Mouse (Mus musculus) frontal cortex, postnatal 25 days (tissue): ENCODE measurements at regions not wholly inside any gene's neighbourhood (a gene's known extent, or its start where the extent isn't known, plus 50 kb on each side); places are given as distances from the start of the nearest gene placed in this dataset.
"Not testable (repeated sequence)": the region's sequence is repeated elsewhere in the genome, so short reads cannot be mapped to it uniquely, and the experiment has no call there.

Source experiments
- DNase-seq, 2 experiments: peaks; one replicate each; pipeline ENCODE4 v3.0.0; 2022; ENCODE audit warnings: low spot score in 2 of 2

DNA sequence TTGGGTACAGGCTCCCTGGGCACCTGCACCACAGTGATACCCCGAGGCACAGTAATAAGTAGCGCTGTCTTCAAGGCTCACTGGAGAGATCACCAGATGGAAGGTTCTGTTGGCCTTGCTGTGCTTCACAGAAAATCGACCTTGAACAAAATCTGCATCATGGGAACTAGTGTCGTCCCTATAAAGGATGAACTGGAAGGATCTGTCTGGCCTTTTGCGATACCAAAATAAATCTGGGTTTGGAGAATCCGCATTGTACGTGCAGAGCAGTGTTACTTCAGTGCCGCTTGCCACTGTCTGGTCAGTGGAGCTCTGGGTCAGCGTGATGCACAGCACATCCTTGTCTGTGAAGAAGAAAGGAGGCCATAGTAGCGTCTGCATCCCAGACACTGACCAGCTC, 105.3 kb downstream of the Dad1 start:
- no peak for DNase-seq

DNA sequence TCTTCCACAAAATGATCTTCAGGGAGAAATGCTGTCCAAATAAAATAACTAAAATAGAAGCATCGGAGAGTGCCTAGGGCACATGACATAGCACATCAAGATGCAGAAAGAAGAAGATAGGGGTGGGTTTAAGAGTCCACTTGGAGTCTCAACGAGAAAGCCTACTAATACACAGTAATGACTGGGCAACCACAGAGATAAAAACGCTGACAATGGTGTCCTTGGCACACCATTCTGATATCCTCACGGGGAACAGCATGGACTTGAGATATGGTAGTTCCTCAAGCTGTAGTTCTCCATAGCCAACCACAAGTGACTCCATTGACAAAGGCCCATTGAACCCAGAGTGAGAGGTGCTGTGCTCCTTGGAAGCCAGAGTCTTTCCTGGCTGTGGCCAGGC, 105.8 kb downstream of the Dad1 start:
- no peak for DNase-seq

DNA sequence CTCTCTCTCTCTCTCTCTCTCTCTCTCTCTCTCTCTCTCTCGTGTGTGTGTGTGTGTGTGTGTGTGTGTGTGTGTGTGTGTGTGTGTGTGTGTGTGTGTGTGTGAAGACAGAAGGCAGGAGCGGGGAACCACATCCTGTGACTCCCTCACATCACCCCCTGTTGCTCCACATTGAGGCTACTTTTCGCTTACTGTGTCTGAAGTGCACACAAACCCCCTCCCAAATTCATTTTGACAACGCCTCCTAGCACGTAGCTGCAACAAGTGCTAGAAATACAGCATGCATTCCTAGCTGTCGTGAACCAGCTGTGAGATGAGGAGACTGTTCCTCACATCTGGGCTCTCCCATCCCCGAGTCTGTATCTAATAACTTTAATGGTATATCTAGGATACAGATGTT, 106.4 kb downstream of the Dad1 start:
- DNase-seq: no peak

DNA sequence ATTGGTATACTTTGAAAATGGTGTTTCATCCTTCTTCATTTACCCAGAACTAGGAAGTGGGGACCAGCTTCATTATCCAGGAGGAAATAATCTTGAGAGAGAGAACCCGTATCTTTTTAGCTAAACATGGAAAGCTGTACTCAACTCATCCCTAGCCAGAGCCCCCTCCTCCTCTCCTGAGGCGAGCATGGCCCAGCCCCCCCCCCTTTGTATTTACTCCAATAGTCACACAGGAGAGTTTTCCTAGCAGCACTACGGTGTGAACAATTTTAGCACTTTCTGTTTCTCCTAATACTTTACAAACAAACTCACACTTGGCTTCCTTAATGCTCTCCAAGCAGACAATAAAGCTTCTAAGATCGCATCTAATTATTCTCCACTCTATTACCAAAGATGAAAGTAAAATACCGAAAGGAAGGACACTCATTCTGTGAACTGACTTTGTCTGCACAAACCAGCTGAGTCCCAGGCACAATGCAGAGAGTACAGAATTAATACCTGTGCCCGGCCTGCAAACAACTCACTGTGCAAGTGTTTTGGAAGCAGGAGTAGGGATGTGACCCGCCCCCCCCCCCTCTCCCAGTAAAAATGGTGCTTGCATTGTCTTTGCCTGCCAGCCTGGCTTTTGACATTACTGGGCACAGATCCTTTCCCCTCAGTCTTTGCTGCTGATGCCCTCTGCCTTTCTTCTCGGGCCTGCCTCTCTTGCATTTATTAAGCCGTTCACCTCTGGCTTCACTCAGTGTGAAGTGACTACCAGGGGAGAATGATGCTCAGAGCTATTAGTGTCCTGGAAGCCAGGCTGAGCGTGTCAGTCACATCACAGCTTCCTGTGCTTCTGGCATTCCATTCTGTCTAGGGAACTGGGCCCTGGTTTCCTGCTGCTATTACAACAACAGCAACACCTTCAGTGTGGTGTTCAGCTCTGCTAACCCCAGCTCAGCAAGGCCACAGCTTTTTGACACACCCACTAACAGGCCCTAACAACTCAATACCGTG, 107.9 kb downstream of the Dad1 start:
- DNase-seq: no peak

DNA sequence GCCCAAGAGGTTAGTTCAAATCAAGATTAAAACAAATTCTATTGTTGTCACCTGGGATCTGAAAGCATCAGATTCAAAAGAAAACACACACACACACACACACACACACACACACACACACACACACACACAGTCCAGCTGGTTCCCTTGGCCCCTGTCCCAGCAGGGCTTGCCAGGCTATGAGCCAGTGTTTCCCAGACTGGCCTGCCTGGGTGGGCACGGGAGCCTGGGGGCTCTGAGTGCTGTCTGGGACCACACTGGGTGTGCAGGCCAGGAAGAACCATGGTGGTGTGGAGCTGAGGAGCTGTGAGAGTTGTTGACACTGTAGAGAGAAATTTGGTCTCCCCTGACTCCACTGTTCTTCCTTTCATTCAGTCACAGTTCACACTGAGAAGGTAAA, 110.1 kb downstream of the Dad1 start:
- DNase-seq: no peak

DNA sequence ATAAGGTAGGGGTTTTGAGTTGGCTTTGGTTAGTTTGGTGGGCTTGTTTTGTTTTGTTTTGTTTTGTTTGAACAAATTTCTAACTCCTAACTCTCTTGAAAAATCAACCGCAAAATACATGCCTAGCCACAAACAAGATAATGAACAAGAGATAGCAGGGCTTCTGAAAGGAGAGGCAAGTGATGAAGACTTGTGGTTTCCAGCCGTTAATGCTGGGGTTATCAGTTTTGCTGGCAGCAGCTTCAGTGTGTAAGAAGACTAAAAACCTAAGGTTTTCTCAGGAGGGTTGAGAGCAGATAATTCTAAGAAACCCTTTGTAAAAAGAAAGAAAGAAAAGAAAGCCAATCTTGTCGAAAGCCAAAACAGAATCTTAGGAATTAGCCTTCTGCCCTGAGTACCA, 115.6 kb downstream of the Dad1 start:
- no peak for DNase-seq

DNA sequence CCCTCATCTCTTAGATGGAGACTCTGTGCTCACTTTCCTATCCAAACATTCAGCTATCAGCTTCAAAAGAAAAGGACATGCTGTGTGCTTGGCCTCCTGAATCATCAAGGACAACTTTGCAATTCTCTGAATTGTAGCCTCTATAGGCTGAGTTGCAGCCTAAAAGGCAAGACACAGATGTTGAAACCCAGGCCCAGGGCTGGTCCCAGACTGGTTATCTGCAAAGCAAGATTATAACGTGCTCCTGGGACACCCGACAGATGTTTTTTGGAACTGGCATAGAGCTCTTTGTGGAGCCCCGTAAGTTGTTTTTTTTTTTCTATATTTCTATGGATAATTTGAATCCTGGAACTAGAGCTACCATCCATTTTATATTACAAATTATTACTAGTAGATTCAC, 117.4 kb downstream of the Dad1 start:
- DNase-seq: no peak

DNA sequence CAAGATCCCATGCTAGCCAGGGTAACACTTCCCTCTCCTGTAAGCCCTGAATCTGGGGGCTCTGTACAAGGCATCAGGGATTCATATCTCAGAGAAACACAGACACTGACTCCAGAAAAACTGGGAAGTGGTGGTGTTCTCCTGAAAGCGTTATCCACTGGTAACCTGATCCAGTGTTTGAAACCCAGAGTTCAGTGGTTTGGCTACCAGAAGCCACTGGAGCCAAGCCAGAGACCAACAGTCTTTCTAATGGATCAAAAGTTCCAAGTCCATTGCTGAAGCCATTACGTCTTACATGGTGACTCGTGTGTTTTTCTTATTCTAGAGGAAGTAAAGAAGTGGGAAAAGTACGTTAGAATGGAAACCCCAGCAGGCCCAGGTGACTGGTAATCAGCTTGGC, 125.6 kb downstream of the Dad1 start:
- no peak for DNase-seq

DNA sequence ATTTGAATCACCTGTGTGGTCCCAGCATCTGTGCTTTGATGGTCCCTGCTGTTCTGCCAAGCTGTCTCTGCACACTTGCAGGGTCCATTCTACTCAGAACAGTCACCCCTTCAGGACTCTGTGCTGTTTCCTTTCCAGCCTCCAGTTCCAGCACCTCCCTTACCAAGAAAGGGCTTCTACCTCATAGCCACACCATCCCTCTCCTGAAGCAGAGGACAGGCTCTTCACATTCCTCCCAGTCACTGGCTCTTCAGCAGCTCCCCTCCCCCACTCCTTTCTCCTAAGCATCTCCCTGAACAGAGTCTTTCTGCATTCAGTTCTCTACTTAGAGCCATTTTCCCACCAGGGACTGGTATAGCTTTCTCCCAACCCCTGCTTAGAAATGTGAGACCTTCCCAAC, 128.4 kb downstream of the Dad1 start:
- DNase-seq: no peak

DNA sequence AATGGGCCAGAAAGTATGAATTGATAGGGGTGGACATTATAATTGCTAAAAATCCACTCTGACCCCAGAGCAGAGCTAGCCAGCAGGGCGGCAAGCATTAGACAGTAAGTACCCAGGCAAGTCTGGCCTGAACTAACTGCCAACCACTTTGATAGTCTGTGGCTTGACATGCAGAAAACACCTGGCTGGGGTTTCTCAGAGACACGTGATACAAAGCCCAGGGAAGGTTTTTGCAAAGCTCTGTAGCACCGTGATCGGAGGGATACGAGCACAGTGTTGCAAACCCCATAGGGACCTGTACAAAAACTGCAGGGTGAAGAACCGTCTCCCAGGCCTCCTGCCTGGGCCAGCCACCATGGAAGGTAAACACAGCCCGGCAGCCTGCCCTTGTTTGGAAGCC, 131.9 kb downstream of the Dad1 start:
- no peak for DNase-seq

DNA sequence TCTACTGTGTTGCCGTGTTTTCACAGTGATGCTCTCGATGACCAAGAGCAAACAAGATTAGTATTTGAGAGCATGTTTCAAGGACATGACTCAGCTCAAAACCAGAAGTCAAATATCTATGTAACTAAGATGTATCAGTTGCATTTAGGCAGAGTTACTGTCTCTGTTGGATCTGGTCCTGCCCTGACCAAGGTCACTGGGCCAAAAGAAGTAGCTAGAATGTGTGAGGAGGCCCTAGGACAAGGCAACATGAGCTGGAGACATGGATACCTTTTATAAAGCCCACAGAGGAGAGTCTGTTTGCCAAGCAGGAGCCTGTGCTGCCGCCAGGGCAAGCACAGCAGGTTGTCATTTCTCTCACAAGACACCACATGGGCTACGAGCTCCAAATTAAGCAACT, 132.6 kb downstream of the Dad1 start:
- no peak for DNase-seq

DNA sequence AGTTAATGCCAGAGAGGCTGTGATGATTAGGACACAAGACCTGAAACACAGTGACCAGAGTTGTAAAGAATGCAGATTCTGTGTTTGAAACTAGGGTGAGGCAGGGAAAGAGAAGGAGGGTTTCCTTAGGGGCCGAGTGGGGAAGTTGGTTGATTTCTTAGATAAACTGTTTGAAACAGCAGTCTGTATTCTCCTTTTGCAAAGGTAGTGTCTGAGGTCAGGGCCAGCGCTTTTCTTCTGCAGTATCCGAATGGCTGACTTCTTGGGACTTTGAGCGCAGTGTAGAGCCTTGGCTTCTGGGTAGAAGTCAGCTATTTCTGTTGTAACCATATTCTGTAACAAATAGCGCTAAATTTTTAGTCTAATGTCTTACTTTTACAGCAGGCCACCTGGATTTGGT, 133.7 kb downstream of the Dad1 start:
- DNase-seq: no peak

DNA sequence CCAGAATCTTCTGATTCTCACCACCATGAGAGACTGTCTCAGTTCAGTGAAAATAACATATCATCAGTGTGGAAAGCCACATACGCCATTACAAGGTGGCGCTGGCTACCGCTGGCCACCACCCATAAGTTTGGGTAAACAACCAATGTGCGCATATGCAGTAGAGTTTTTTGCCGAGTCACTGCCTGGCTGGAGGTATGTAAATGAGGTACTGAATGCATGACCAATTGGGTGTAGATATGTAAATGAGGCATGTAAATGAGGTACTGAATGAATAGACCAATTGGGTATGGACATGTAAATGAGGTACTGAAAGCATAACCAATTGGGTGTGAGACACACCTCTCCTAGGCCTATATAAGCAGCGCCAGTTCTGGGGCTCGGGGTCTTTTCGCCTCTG, 136.3 kb downstream of the Dad1 start:
- not testable (repeated sequence) for DNase-seq

DNA sequence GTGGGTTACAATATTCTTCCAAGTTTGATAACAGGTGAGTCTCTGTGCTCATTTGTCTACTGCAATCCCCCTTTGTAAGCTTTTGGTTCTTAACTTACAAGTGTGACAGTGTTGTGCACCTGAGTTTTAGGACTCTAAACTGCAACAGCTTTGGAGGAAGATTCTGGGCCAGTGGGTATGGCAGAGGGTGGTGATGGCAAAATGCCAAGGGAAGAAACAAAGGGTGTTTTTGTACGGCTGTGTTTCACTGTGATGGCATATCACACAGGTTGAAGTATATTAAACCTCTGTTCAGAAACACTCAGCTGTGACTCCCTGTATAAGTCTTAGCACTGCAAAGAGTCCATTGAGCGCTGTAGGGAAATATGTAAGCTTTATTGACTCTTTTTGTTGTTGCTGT, 140.7 kb downstream of the Dad1 start:
- DNase-seq: no peak

DNA sequence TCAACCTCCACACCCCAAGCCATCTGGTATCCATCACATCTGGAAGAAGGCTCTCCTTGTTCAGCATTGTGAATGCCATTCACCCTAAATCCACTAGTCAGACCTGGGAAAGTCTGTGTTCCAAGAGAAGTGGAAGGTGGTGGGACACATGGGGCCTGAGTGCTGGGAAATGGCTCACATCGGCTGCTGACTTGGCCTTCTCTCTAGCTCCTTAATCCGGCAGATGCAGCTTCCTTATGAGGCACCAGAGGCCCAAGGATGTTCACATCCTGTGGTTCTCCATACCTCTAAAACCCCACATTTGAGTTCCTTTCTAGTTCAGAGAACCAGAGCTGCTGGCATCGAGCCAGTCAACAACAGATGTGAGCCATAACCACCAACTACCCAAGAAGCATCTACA, 142.9 kb downstream of the Dad1 start:
- no peak for DNase-seq

DNA sequence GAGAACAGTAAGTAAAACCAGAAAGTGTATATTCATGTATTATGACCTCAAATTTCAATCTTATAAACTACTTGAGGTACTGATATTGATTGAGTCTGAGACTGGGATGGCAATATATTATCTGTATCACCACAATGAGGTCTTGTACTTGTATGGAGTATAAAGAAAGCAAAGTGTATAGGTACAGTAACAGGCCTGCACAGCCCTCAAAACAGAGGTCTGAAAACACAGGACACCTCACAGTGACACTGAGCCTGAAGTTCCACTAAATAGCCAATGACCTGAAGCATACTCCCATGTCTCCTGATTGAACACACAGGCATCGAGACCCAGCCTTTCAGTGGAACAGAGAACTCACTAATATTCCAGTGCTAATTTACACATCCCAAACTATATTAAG, 144.8 kb downstream of the Dad1 start:
- DNase-seq: no peak

DNA sequence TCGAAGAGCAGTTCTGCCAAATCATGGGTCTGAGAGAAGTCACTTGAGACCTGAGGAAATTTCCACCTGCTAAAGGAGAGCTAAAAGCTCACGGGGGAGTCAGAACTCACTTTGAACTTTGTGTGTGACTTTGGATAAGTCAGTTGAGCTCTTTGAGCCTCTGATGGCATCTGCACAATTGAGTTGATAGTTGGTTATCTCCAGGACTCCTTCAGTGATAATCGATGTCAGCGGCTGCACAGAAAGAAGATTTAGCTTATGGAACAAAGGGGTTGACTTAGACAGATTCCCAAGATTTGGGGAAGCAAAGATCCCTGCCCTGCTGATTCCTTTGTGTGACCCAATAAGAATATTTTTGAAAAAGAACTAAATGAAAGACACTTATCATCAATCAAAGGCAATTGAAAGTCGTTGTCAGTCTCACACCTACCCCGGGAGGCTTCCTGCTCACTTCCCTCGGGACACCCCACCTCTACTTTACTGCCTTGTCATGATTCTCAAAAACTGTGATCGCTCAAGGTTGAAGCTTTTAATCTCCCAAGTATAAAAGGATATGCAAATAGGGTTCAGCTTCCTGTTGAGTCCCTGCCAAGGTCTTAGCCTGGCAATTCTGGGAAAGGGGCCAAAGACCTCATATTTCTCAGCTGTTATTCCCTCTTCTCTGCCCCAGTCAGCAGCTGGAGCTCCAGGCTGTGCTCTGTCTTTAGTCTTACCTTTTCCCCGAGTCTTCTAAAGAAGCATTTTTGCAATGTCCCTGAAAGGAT, 145.4 kb downstream of the Dad1 start:
- DNase-seq: no peak

DNA sequence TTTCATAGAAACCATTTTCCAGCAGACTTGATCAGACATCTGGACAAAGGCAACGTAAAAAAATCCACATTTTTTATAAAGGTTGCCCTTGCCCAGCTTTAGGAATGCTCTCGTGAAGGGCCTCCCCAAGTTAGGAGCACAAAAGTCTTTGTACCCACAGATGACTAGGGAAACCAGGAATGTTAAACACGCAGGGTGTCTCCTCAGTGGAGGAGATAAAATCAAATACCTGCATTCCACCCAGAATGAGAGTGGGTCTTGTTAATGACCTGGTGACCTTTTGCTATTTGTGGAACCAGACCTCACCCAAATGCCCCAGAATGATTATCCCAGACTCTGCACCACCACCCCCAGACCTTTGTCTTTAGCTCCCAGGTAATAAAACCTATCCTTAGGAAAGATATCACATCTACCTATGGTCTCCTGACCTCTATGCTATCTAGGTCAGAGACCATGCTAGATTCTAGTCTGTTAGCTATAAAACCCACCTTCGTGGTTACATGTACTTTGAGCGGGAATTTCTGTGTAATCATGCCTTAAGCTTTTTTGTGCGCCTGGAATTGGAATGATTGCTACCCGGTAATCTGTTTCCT, 146.6 kb downstream of the Dad1 start:
- DNase-seq: no peak

DNA sequence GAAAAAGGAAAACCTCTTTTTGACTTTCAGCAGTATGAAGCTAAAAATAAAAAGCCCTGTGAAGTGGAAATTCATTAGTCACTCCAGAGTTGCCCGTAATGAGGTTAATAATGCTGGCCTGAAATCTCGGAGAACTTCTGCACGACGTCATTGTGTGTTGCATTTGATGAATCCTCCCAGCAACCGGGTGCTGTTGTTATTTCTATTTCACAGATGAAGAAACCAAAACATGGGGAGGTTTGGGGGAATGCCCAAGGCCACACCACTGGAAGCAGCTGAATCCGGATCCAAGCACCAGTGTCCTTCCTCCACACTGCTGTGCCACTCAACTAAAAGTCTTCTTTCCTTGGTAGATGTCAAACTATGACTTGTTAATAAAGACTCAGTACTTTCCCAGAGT, 149.7 kb downstream of the Dad1 start:
- DNase-seq: no peak

DNA sequence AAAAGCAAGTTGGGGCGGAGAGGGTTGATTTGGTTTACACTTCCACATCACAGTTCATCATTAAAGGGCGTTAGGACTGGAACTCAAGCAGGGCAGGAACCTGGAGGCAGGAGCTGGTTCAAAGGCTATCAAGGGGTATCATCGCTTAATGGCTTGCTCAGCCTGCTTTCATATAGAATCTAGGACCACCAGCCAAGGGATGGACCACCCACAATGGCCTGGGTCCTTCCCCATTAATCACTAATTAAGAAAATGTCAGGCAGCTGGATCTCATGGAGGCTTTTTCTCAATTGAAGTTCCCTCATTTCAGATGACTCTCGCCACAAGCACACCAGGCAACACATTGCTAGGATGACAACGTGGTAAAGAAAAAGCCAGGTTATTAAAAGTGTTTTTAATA, 150.4 kb downstream of the Dad1 start:
- DNase-seq: no peak

DNA sequence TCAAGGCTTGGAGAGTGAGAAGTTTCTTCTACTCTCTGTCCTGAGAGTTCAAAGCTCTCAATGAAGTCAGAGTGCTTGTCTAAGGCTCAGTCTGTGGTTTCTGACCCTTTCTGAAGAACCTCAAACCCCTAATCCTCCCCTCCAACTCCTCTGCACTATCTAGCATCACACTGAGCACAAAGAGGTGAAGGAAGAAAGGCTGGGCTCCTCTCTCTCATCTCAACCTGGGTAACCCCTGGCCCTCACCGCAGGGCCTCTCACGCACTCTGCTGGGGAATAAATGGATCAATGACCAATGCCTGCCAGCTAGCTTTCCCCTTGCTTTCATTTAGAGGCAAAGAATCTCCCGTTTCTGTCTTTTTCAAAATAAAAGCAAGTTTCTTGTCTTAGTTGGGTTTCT, 150.8 kb downstream of the Dad1 start:
- no peak for DNase-seq

DNA sequence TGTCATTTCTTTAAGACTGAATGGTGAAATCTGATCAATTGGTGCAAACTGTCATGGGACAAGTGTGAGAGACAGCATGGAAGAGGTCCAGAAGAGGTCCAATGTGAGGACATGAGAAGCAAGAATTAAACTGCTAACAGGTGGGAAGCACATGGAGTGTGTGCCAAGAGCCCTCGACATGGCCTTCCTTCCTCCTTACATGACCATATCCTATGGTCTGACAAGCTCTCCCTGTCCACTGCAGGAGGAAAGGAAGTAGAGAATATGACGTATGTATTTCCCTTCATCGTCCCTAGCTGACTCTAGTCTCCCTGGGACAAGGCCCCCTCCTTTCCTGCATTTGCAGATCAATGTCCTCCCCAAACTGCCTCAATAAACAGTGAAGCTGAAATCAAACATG, 152.1 kb downstream of the Dad1 start:
- no peak for DNase-seq

DNA sequence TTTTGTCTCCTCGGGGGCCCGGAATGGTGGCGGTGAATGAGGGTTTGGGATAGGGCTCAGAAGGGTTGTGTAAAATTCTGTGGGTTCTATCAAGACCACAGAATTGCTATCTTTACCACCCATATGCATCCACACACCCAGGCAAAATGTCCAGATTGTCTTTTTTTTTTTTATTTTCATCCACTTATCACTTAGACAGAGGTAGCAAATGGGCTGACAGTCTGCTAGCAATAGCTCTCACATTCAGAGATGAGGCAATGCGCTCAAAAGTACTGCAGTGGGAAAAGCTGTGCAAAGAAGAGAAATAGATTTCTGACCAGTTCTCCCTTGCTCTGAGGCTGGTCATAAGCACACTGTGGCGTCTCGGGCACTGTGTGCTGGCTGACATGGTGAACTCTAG, 154.5 kb downstream of the Dad1 start:
- DNase-seq: no peak
